In the genomic region with DNA sequence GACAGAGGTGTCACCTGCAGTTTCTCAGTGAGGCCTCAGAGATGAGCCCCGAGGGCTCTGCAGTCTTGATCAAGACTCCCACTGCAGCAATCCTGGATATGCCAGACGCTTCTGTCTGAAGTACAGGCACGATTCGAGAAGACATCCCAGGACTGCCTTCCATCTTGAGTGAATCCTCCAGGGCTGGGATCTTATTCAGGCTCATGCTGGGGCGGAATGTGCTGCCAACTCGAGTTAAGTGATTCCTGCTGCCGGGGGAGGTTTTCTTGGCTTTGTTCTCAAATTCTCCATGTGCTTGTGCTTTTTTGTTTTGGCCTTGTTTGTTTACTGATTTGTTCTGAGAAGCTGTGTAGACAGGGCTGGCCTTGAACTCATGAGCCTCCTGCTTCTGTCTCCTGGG, we compare ENCODE assay signal across 17 mouse cellular contexts. TPM values are rescaled to one million over a fixed set of nuclear protein-coding genes. Genes with fewer than 3 reads are reported as not detected.
DNase-seq lines count a peak whose midpoint lies in the region; ATAC-seq and TF ChIP-seq lines count a peak whose summit lies in the region.
"Had no signal": no experiment of that assay in that cellular context is flagged by ENCODE, and none has a peak within 500 bp of the region (broad histone marks: within the 10 kb centered on the region; RNA-seq: fewer than 3 reads in every experiment).

No protein-coding gene starts in this region.

- no peak for TF ChIP-seq CTCF in midbrain, postnatal 0 days (IDR thresholded peaks at IDR 0.05)

- H3K4me1 ChIP-seq in midbrain, postnatal 0 days (ENCODE audit: insufficient read depth, low read length), result no peaks in the 10 kb centered on the region
- no peaks in the 10 kb centered on the region for H3K4me1 ChIP-seq in midbrain, embryonic 15.5 days
- H3K4me1 ChIP-seq in limb, embryonic 10.5 days, result no peaks in the 10 kb centered on the region
- H3K4me1 ChIP-seq: forebrain, embryonic 12.5 days; limb, embryonic 13.5 days; midbrain, embryonic 10.5 days had no signal

- H3K27me3 ChIP-seq in midbrain, postnatal 0 days (ENCODE audit: insufficient read depth, low read length), result no peaks in the 10 kb centered on the region
- no peaks in the 10 kb centered on the region for H3K27me3 ChIP-seq in midbrain, embryonic 15.5 days (replicated peaks)
- H3K27me3 ChIP-seq in limb, embryonic 10.5 days (ENCODE audit: low read depth, poor library complexity, severe bottlenecking), result no peaks in the 10 kb centered on the region
- H3K27me3 ChIP-seq: forebrain, embryonic 12.5 days; hindbrain, embryonic 13.5 days; limb, embryonic 13.5 days had no signal

- H3K9ac ChIP-seq in midbrain, postnatal 0 days (replicated peaks; ENCODE audit: low read length, poor library complexity, severe bottlenecking), result no peak overlapping the region
- H3K9ac ChIP-seq in midbrain, embryonic 15.5 days, result no peak overlapping the region
- H3K9ac ChIP-seq: forebrain, embryonic 12.5 days; hindbrain, embryonic 13.5 days; limb, embryonic 13.5 days had no signal

- no peak overlapping the region for H3K27ac ChIP-seq in midbrain, postnatal 0 days (ENCODE audit: low read depth, low read length)
- no peak overlapping the region for H3K27ac ChIP-seq in midbrain, embryonic 15.5 days
- no peak overlapping the region for H3K27ac ChIP-seq in limb, embryonic 10.5 days
- H3K27ac ChIP-seq: forebrain, embryonic 12.5 days; heart, adult 2 months; hindbrain, embryonic 13.5 days; limb, embryonic 13.5 days; midbrain, embryonic 10.5 days had no signal

- peak; percentile 10 to 19 for DNase-seq in frontal cortex, postnatal 36 days (ENCODE audit: low spot score in 2 of 2)
- no peak for DNase-seq in frontal cortex, postnatal 25 days (ENCODE audit: low spot score in 2 of 2)
- DNase-seq in midbrain, postnatal 0 days (ENCODE audit: low spot score), result peak; percentile 19
- DNase-seq in brain, adult 2 months (ENCODE audit: low read depth, low spot score), result peak; percentile 53
- peak; percentile 26 for DNase-seq in layer of hippocampus, adult 9-11 months
- no peak for DNase-seq in limb, embryonic 10.5 days (ENCODE audit: low spot score)
- DNase-seq: cerebellum, adult 9-10 months; heart, adult 2 months; kidney, adult 2 months; kidney, postnatal 4 days; thymus, postnatal 25 days had no signal

- H3K4me2 ChIP-seq in midbrain, postnatal 0 days (ENCODE audit: low read depth, low read length, poor library complexity, severe bottlenecking), result no peak overlapping the region
- H3K4me2 ChIP-seq in midbrain, embryonic 15.5 days, result no peak overlapping the region
- H3K4me2 ChIP-seq: forebrain, embryonic 12.5 days; hindbrain, embryonic 13.5 days; limb, embryonic 13.5 days had no signal

- H3K4me3 ChIP-seq in midbrain, postnatal 0 days (ENCODE audit: low read depth, low read length), result no peak overlapping the region
- no peak overlapping the region for H3K4me3 ChIP-seq in midbrain, embryonic 15.5 days
- H3K4me3 ChIP-seq in limb, embryonic 10.5 days, result no peak overlapping the region
- H3K4me3 ChIP-seq: forebrain, embryonic 12.5 days; heart, adult 2 months; hindbrain, embryonic 13.5 days; limb, embryonic 13.5 days; midbrain, embryonic 10.5 days had no signal

- no peak for ATAC-seq in midbrain, postnatal 0 days (ENCODE audit: low FRiP score)
- ATAC-seq in midbrain, embryonic 15.5 days (replicated peaks), result no peak
- ATAC-seq: CD4-positive, CD25-positive, alpha-beta regulatory T cell, adult 4 months had no signal

- no peaks in the 10 kb centered on the region for H3K9me3 ChIP-seq in midbrain, postnatal 0 days (ENCODE audit: low read length)
- no peaks in the 10 kb centered on the region for H3K9me3 ChIP-seq in midbrain, embryonic 15.5 days
- no peaks in the 10 kb centered on the region for H3K9me3 ChIP-seq in limb, embryonic 10.5 days (replicated peaks)
- H3K9me3 ChIP-seq: forebrain, embryonic 12.5 days; hindbrain, embryonic 13.5 days; midbrain, embryonic 10.5 days had no signal

- WGBS in midbrain, postnatal 0 days, result 47% methylated on average over 7 of the region's 7 CpGs
- WGBS in midbrain, embryonic 15.5 days, result 49% methylated on average over 7 of the region's 7 CpGs
- WGBS in limb, embryonic 10.5 days, result 76% methylated on average over 7 of the region's 7 CpGs

- no peaks in the 10 kb centered on the region for H3K36me3 ChIP-seq in midbrain, postnatal 0 days (ENCODE audit: insufficient read depth, low read length)
- H3K36me3 ChIP-seq in midbrain, embryonic 15.5 days (replicated peaks), result no peaks in the 10 kb centered on the region
- H3K36me3 ChIP-seq in limb, embryonic 10.5 days, result no peaks in the 10 kb centered on the region
- H3K36me3 ChIP-seq: forebrain, embryonic 12.5 days; hindbrain, embryonic 13.5 days; limb, embryonic 13.5 days; midbrain, embryonic 10.5 days had no signal

RNA-seq across cellular contexts. Expression of a gene that starts 34.4 kb away (rescaled TPM):
- total RNA-seq in midbrain, postnatal 0 days (2014; rRNA removed), result 57.4 and 60.8 TPM in 2 replicates
- polyA plus RNA-seq in midbrain, postnatal 0 days (2015; fragmentation: Nextera tagmentation; extraction: Ambion mirVana), result 69.8 and 70.1 TPM in 2 replicates
- 62.5 and 66.3 TPM in 2 replicates for polyA plus RNA-seq in midbrain, embryonic 15.5 days (2015; fragmentation: Nextera tagmentation; extraction: Ambion mirVana)
- 75.2 and 75.8 TPM in 2 replicates for polyA plus RNA-seq in limb, embryonic 10.5 days (2016; fragmentation: Nextera tagmentation; extraction: Ambion mirVana)

Comparison
In these comparisons a context has a peak if more than half of its experiments do, and no peak if none do; other contexts are left out.
1. DNase-seq: peak in frontal cortex, postnatal 36 days (2 of 2), midbrain, postnatal 0 days (single experiment), brain, adult 2 months (single experiment) and layer of hippocampus, adult 9-11 months (single experiment); none in frontal cortex, postnatal 25 days (0 of 2) and limb, embryonic 10.5 days (single experiment).